Mouse (Mus musculus) layer of hippocampus, postnatal 25 days (tissue): ENCODE measurements around the gene Dmrt3. TPM values are rescaled to one million over a fixed set of nuclear protein-coding genes. Genes with fewer than 3 reads are reported as not detected.

ENCODE experiments used
- total RNA-seq, 2 experiments: library from RNA; stranded (reverse); gene quantifications; 2 replicates each; pipeline ENCODE4 v1.2.3; 2021

Dmrt3 gene
- total RNA-seq, 2 experiments from 2014 or later: 0.59 to 1.2 TPM

Other genes starting within 250 kb of the Dmrt3 start
- gene Dmrt1, start 104.7 kb upstream of the Dmrt3 start, total RNA-seq: not detected
- under 1 TPM; 0.85 to 0.98 TPM for gene Dmrt2, start 62.1 kb downstream of the Dmrt3 start, total RNA-seq